Mouse (Mus musculus) spleen, adult 2 months (tissue): ENCODE data around the gene Pglyrp4. TPM values are rescaled to one million over a fixed set of nuclear protein-coding genes. Genes with fewer than 3 reads are reported as not detected.

Experiments
- DNase-seq, 2 experiments: peaks; one replicate each; pipeline versions ENCODE4 v3.0.0 to v3.0.0-alpha.2; 2012 to 2021; ENCODE audit warnings: low spot score in 2 of 2, low read depth in 1 of 2
- H3K27ac ChIP-seq: fragments of 200-500 bp; 2 replicates; pipeline ENCODE4 v1.5.1; 2012; ENCODE audit warnings: low read length, inconsistent platforms; ENCODE audit not compliant: insufficient read depth
- H3K27me3 ChIP-seq: fragments of 200-500 bp; 2 replicates; pipeline ENCODE4 v1.6.1; 2012; ENCODE audit warnings: mild to moderate bottlenecking, moderate library complexity, low read length, inconsistent platforms; ENCODE audit not compliant: control insufficient read depth, insufficient read depth
- H3K36me3 ChIP-seq: fragments of 200-500 bp; 2 replicates; pipeline ENCODE4 v1.6.1; 2012; ENCODE audit warnings: mild to moderate bottlenecking, low read length, inconsistent platforms; ENCODE audit not compliant: control insufficient read depth, insufficient read depth
- H3K4me1 ChIP-seq: fragments of 200-500 bp; 2 replicates; pipeline ENCODE4 v1.6.1; 2011; ENCODE audit warnings: inconsistent platforms; ENCODE audit not compliant: control insufficient read depth, insufficient read depth, insufficient read length
- H3K4me3 ChIP-seq: fragments of 200-500 bp; 2 replicates; pipeline ENCODE4 v1.5.1; 2011; ENCODE audit warnings: mild to moderate bottlenecking, inconsistent platforms; ENCODE audit not compliant: insufficient read depth, insufficient read length; ENCODE audit errors: extremely low read depth
- CTCF ChIP-seq: fragments of 200-500 bp; IDR thresholded peaks from 2 replicates; pipeline ENCODE4 v1.5.1; 2011; ENCODE audit warnings: mild to moderate bottlenecking, inconsistent platforms; ENCODE audit not compliant: insufficient read depth, insufficient read length, insufficient replicate concordance; ENCODE audit errors: extremely low read depth
- POLR2A ChIP-seq: fragments of 200-500 bp; IDR thresholded peaks from 2 replicates; pipeline ENCODE4 v1.6.1; 2011; ENCODE audit warnings: low read depth, low read length, inconsistent platforms
- WGBS: fragments of 180-500 bp; shearing (Covaris S2); methylation state at CpG from one replicate; pipeline ENCODE4 v1.1.7; 2018; 5-methylcytosine and 5-hydroxymethylcytosine counted together
- polyA plus RNA-seq: library from polyadenylated mRNA; depleted of rRNA; stranded (reverse); fragments of >200 nt; gene quantifications from 2 replicates; pipeline ENCODE4 v1.2.3, GENCODE M21; 2012; rRNA removed

Gene Pglyrp4
- polyA plus RNA-seq, result 0.08 and 0.09 TPM in 2 replicates

GRCm38 (mm10) chr3:90726606-90727005 is at the start of gene Pglyrp4:
TSS of gene Pglyrp4 (plus strand) at chr3:90726906.
- Histone ChIP-seq H3K27ac (no peak within 1 kb of the TSS), H3K27me3 (no peaks in the 10 kb centered on the region), H3K36me3 (no peaks in the 10 kb centered on the region), H3K4me3 (no peak within 1 kb of the TSS), H3K4me1 (no peaks in the 10 kb centered on the region)
- 94% methylated on average over 3 of the region's 3 CpGs for WGBS
- DNase-seq, result no peak
- no peak for TF ChIP-seq POLR2A
- no peak for TF ChIP-seq CTCF

GRCm38 (mm10) chr3:90678656-90679055 is 48.0 kb upstream of the Pglyrp4 start:
- no peak for TF ChIP-seq POLR2A
- TF ChIP-seq CTCF, result no peak
- Histone ChIP-seq H3K4me1 (no peaks in the 10 kb centered on the region), H3K27ac (no peak overlapping the region), H3K27me3 (no peaks in the 10 kb centered on the region; the same call in 1 of the 2 replicates), H3K4me3 (no peak overlapping the region), H3K36me3 (no peaks in the 10 kb centered on the region)
- 9% methylated on average over 3 of the region's 3 CpGs for WGBS
- no peak for DNase-seq

- no peak for DNase-seq
- Histone ChIP-seq H3K27me3 (no peaks in the 10 kb centered on the region; the same call in 1 of the 2 replicates), H3K4me3 (no peak overlapping the region), H3K27ac (no peak overlapping the region), H3K4me1 (no peaks in the 10 kb centered on the region), H3K36me3 (no peaks in the 10 kb centered on the region)
- TF ChIP-seq POLR2A, result no peak
- TF ChIP-seq CTCF, result no peak
- 95% methylated on average over 3 of the region's 3 CpGs for WGBS
Observed at GRCm38 (mm10) chr3:90683929-90684328, 42.8 kb upstream of the Pglyrp4 start.

- no peak overlapping the region for H3K4me3 ChIP-seq
- H3K4me1 ChIP-seq, result no peaks in the 10 kb centered on the region
- DNase-seq, result no peak
- no peaks in the 10 kb centered on the region for H3K36me3 ChIP-seq
- no peak overlapping the region for H3K27ac ChIP-seq
- TF ChIP-seq POLR2A (no peak), CTCF (no peak)
- no peaks in the 10 kb centered on the region; the same call in 1 of the 2 replicates for H3K27me3 ChIP-seq
- 64% methylated on average over 2 of the region's 2 CpGs for WGBS
Observed at GRCm38 (mm10) chr3:90686835-90687234, 39.9 kb upstream of the Pglyrp4 start.

GRCm38 (mm10) chr3:90693496-90693895 is 33.2 kb upstream of the Pglyrp4 start:
- Histone ChIP-seq H3K4me1 (no peaks in the 10 kb centered on the region), H3K27ac (no peak overlapping the region), H3K27me3 (no peaks in the 10 kb centered on the region), H3K36me3 (no peaks in the 10 kb centered on the region), H3K4me3 (no peak overlapping the region)
- DNase-seq, result no peak
- WGBS, result 48% methylated on average over 2 of the region's 2 CpGs
- TF ChIP-seq CTCF (no peak), POLR2A (no peak)

- Histone ChIP-seq H3K27me3 (no peaks in the 10 kb centered on the region; the same call in 1 of the 2 replicates), H3K36me3 (no peaks in the 10 kb centered on the region), H3K27ac (no peak within 1 kb of the TSS), H3K4me3 (no peak within 1 kb of the TSS), H3K4me1 (no peaks in the 10 kb centered on the region)
- TF ChIP-seq CTCF, result no peak
- no peak for TF ChIP-seq POLR2A
- WGBS, result 64% methylated on average over 3 of the region's 3 CpGs
- DNase-seq, result no peak
Observed at GRCm38 (mm10) chr3:90695613-90696012, 31.1 kb upstream of the Pglyrp4 start, which contains the start of gene S100a9. TSS of gene S100a9 (minus strand) at chr3:90695721.

GRCm38 (mm10) chr3:90702244-90702643 is 24.5 kb upstream of the Pglyrp4 start:
- no peak for DNase-seq
- TF ChIP-seq CTCF, result no peak
- no peak for TF ChIP-seq POLR2A
- Histone ChIP-seq H3K27ac (no peak overlapping the region), H3K4me3 (no peak overlapping the region), H3K27me3 (no peaks in the 10 kb centered on the region; the same call in 1 of the 2 replicates), H3K4me1 (no peaks in the 10 kb centered on the region), H3K36me3 (no peaks in the 10 kb centered on the region)
- 98% methylated on average over 2 of the region's 2 CpGs for WGBS
